Mouse (Mus musculus) neural tube, embryonic 11.5 days (tissue): Measurements from ENCODE around the gene Hddc2. TPM values are rescaled to one million over a fixed set of nuclear protein-coding genes. Genes with fewer than 3 reads are reported as not detected.
A peak's percentile ranks its signal among the peaks of the same experiment; 100 is the strongest.

Experiments used
- ATAC-seq: fragments of 200-750 bp; cut with Nextera tagmentation; 2 replicates; pipeline ENCODE4 v1.8.0; 2017; ENCODE audit warnings: moderate number of reproducible peaks, mild to moderate bottlenecking, moderate TSS enrichment, moderate library complexity; ENCODE audit not compliant: insufficient read depth, low FRiP score, low TSS enrichment
- DNase-seq: peaks from one replicate; pipeline ENCODE4 v3.0.0-alpha.2; 2015; ENCODE audit warnings: low spot score
- H3K27ac ChIP-seq: fragments of 300-500 bp; sonication (generic); 2 replicates; pipeline ENCODE4 v1.5.1; 2014; ENCODE audit warnings: low read depth, mild to moderate bottlenecking, low read length
- H3K27me3 ChIP-seq: fragments of 300-500 bp; sonication (generic); 2 replicates; pipeline ENCODE4 v1.6.1; 2014; ENCODE audit warnings: mild to moderate bottlenecking, low read length, mixed read lengths; ENCODE audit not compliant: control insufficient read depth, insufficient read depth
- H3K36me3 ChIP-seq: fragments of 300-500 bp; sonication (generic); 2 replicates; pipeline ENCODE4 v1.6.1; 2014; ENCODE audit warnings: mild to moderate bottlenecking, low read length, moderate library complexity, mixed read lengths; ENCODE audit not compliant: control insufficient read depth, insufficient read depth
- H3K4me1 ChIP-seq: fragments of 300-500 bp; sonication (generic); 2 replicates; pipeline ENCODE4 v1.6.1; 2014; ENCODE audit warnings: low read length, mixed read lengths; ENCODE audit not compliant: control insufficient read depth, insufficient read depth
- H3K4me2 ChIP-seq: fragments of 300-500 bp; sonication (generic); 2 replicates; pipeline ENCODE4 v1.6.1; 2014; ENCODE audit warnings: low read depth, mild to moderate bottlenecking, moderate library complexity
- H3K4me3 ChIP-seq: fragments of 300-500 bp; sonication (generic); 2 replicates; pipeline ENCODE4 v1.5.1; 2014; ENCODE audit warnings: low read depth, low read length
- H3K9ac ChIP-seq: fragments of 300-500 bp; sonication (generic); 2 replicates; pipeline ENCODE4 v1.6.1; 2014; ENCODE audit warnings: mild to moderate bottlenecking, low read length
- H3K9me3 ChIP-seq: fragments of 300-500 bp; sonication (generic); 2 replicates; pipeline ENCODE4 v1.6.1; 2016; ENCODE audit warnings: low read length; ENCODE audit not compliant: control insufficient read depth
- WGBS: fragments of 180-500 bp; shearing (Covaris S2); extraction: QIAGEN DNeasy Blood & Tissue Kit; methylation state at CpG from one replicate; pipeline ENCODE4 v1.1.7; 2014; 5-methylcytosine and 5-hydroxymethylcytosine counted together
- polyA plus RNA-seq: library from polyadenylated mRNA; unstranded; fragments of >200 nt; fragmentation: Nextera tagmentation; extraction: Ambion mirVana; gene quantifications from 2 replicates; pipeline ENCODE4 v1.2.1, GENCODE M21; 2014

Gene Hddc2
- polyA plus RNA-seq: 66.3 and 73.6 TPM in 2 replicates

GRCm38 (mm10) chr10:31312865-31313848 is at the start of gene Hddc2:
TSS of gene Hddc2 (plus strand) at chr10:31313383.
- no peaks in the 10 kb centered on the region for H3K36me3 ChIP-seq
- DNase-seq: peak; percentile 85
- peak; percentile 95 for ATAC-seq
- no peaks in the 10 kb centered on the region for H3K4me1 ChIP-seq
- peak within 1 kb of the TSS; percentile 87 for H3K9ac ChIP-seq
- H3K4me2 ChIP-seq: peak within 1 kb of the TSS; percentile 70
- H3K4me3 ChIP-seq: peak within 1 kb of the TSS; percentile 60
- H3K27ac ChIP-seq: 0 out of 2 replicates have a peak within 1 kb of the TSS, but pooled peaks have one; percentile 60
- H3K27me3 ChIP-seq: no peaks in the 10 kb centered on the region
- H3K9me3 ChIP-seq: no peaks in the 10 kb centered on the region
- WGBS: 4% methylated on average over 39 of the region's 44 CpGs

- no peaks in the 10 kb centered on the region for H3K9me3 ChIP-seq
- WGBS: 69% methylated on average over 2 of the region's 2 CpGs
- H3K9ac ChIP-seq: no peak overlapping the region
- H3K27ac ChIP-seq: no peak overlapping the region
- H3K4me3 ChIP-seq: no peak overlapping the region
- no peak overlapping the region for H3K4me2 ChIP-seq
- no peaks in the 10 kb centered on the region for H3K36me3 ChIP-seq
- no peak for ATAC-seq
- H3K27me3 ChIP-seq: no peaks in the 10 kb centered on the region
- H3K4me1 ChIP-seq: no peaks in the 10 kb centered on the region
- no peak for DNase-seq
Observed at GRCm38 (mm10) chr10:31272738-31273137, 40.4 kb upstream of the Hddc2 start.

- Histone ChIP-seq H3K4me1 (no peaks in the 10 kb centered on the region), H3K4me2 (no peak overlapping the region), H3K9ac (no peak overlapping the region), H3K27me3 (no peaks in the 10 kb centered on the region), H3K9me3 (no peaks in the 10 kb centered on the region), H3K4me3 (no peak overlapping the region), H3K36me3 (no peaks in the 10 kb centered on the region), H3K27ac (no peak overlapping the region)
- 81% methylated on average over 1 of the region's 1 CpGs for whole genome bisulfite sequencing
- DNase-seq (no peak), ATAC-seq (no peak)
Observed at GRCm38 (mm10) chr10:31273171-31273570, 40.0 kb upstream of the Hddc2 start.

- ATAC-seq (no peak), DNase-seq (no peak)
- H3K27ac ChIP-seq: no peak overlapping the region
- no peaks in the 10 kb centered on the region for H3K4me1 ChIP-seq
- H3K36me3 ChIP-seq: no peaks in the 10 kb centered on the region
- H3K27me3 ChIP-seq: no peaks in the 10 kb centered on the region
- H3K9me3 ChIP-seq: no peaks in the 10 kb centered on the region
- no peak overlapping the region for H3K4me2 ChIP-seq
- no peak overlapping the region for H3K4me3 ChIP-seq
- H3K9ac ChIP-seq: no peak overlapping the region
Observed at GRCm38 (mm10) chr10:31287787-31288186, 25.4 kb upstream of the Hddc2 start.

- Histone ChIP-seq H3K4me1 (no peaks in the 10 kb centered on the region), H3K9me3 (no peaks in the 10 kb centered on the region), H3K27ac (no peak overlapping the region), H3K27me3 (no peaks in the 10 kb centered on the region), H3K9ac (no peak overlapping the region), H3K36me3 (no peaks in the 10 kb centered on the region), H3K4me3 (no peak overlapping the region), H3K4me2 (no peak overlapping the region)
- DNase-seq (no peak), ATAC-seq (no peak)
- WGBS: 92% methylated on average over 4 of the region's 4 CpGs
Observed at GRCm38 (mm10) chr10:31288697-31289390, 24.3 kb upstream of the Hddc2 start.

- no peaks in the 10 kb centered on the region for H3K4me1 ChIP-seq
- 64% methylated on average over 5 of the region's 5 CpGs for WGBS
- H3K9ac ChIP-seq: no peak overlapping the region
- no peak overlapping the region for H3K27ac ChIP-seq
- DNase-seq (no peak), ATAC-seq (no peak)
- H3K9me3 ChIP-seq: no peaks in the 10 kb centered on the region
- H3K27me3 ChIP-seq: no peaks in the 10 kb centered on the region
- H3K4me3 ChIP-seq: no peak overlapping the region
- no peak overlapping the region for H3K4me2 ChIP-seq
- H3K36me3 ChIP-seq: no peaks in the 10 kb centered on the region
Observed at GRCm38 (mm10) chr10:31295705-31296104, 17.5 kb upstream of the Hddc2 start.

GRCm38 (mm10) chr10:31296458-31296857 is 16.7 kb upstream of the Hddc2 start:
- H3K27ac ChIP-seq: no peak overlapping the region
- no peaks in the 10 kb centered on the region for H3K4me1 ChIP-seq
- no peak for DNase-seq
- no peaks in the 10 kb centered on the region for H3K36me3 ChIP-seq
- H3K27me3 ChIP-seq: no peaks in the 10 kb centered on the region
- no peak overlapping the region for H3K4me2 ChIP-seq
- no peak overlapping the region for H3K9ac ChIP-seq
- 18% methylated on average over 1 of the region's 1 CpGs for WGBS
- no peak overlapping the region for H3K4me3 ChIP-seq
- no peaks in the 10 kb centered on the region for H3K9me3 ChIP-seq
- no peak for ATAC-seq

- Histone ChIP-seq H3K4me2 (no peak overlapping the region), H3K4me1 (no peaks in the 10 kb centered on the region), H3K9ac (no peak overlapping the region), H3K27ac (no peak overlapping the region), H3K9me3 (no peaks in the 10 kb centered on the region), H3K36me3 (no peaks in the 10 kb centered on the region), H3K4me3 (no peak overlapping the region), H3K27me3 (no peaks in the 10 kb centered on the region)
- DNase-seq (no peak), ATAC-seq (no peak)
- 78% methylated on average over 4 of the region's 4 CpGs for WGBS
Observed at GRCm38 (mm10) chr10:31297106-31297505, 16.1 kb upstream of the Hddc2 start.
